Mouse (Mus musculus) testis, adult 2 months (tissue): Measurements from ENCODE around the gene Col19a1. TPM values are rescaled to one million over a fixed set of nuclear protein-coding genes. Genes with fewer than 3 reads are reported as not detected.

Experiments used
- H3K27ac ChIP-seq: fragments of 200-500 bp; 2 replicates; pipeline ENCODE4 v1.5.1; 2012; ENCODE audit warnings: low read depth, low read length; ENCODE audit not compliant: control insufficient read depth, insufficient read depth
- H3K27me3 ChIP-seq: fragments of 200-500 bp; 2 replicates; pipeline ENCODE4 v1.6.1; 2012; ENCODE audit warnings: mild to moderate bottlenecking, low read length, moderate library complexity; ENCODE audit not compliant: control insufficient read depth, insufficient read depth
- H3K36me3 ChIP-seq: fragments of 200-500 bp; 2 replicates; pipeline ENCODE4 v1.6.1; 2012; ENCODE audit warnings: mild to moderate bottlenecking, low read length; ENCODE audit not compliant: control insufficient read depth, insufficient read depth
- H3K4me1 ChIP-seq: fragments of 200-500 bp; 2 replicates; pipeline ENCODE4 v1.6.1; 2012; ENCODE audit warnings: low read length; ENCODE audit not compliant: control insufficient read depth, insufficient read depth
- H3K4me3 ChIP-seq: fragments of 200-500 bp; 2 replicates; pipeline ENCODE4 v1.5.1; 2012; ENCODE audit warnings: low read depth, mild to moderate bottlenecking, low read length, moderate library complexity, mixed read lengths; ENCODE audit not compliant: control insufficient read depth
- CTCF ChIP-seq: fragments of 200-500 bp; IDR thresholded peaks from 2 replicates; pipeline ENCODE4 v1.5.1; 2012; ENCODE audit warnings: low read depth, mild to moderate bottlenecking, inconsistent platforms, low read length, moderate library complexity; ENCODE audit not compliant: control insufficient read depth, insufficient read depth, insufficient replicate concordance
- POLR2A ChIP-seq: fragments of 200-500 bp; IDR thresholded peaks from 2 replicates; pipeline ENCODE4 v1.6.1; 2012; ENCODE audit warnings: low read depth, mild to moderate bottlenecking, inconsistent platforms, low read length, moderate library complexity; ENCODE audit not compliant: control insufficient read depth
- polyA plus RNA-seq: library from polyadenylated mRNA; depleted of rRNA; stranded (reverse); fragments of >200 nt; gene quantifications from 2 replicates; pipeline ENCODE4 v1.2.3, GENCODE M21; 2012; rRNA removed

Gene Col19a1
- polyA plus RNA-seq, 1 experiment = 0.69 TPM

GRCm38 (mm10) chr1:24225825-24226526 lies 361.3 kb downstream of the Col19a1 start:
- Histone ChIP-seq H3K4me1 (no peaks in the 10 kb centered on the region), H3K27ac (no peak overlapping the region), H3K27me3 (no peaks in the 10 kb centered on the region), H3K4me3 (no peak overlapping the region), H3K36me3 (no peaks in the 10 kb centered on the region)
- TF ChIP-seq POLR2A (no peak), CTCF (no peak)

GRCm38 (mm10) chr1:24222981-24223612 lies 364.2 kb downstream of the Col19a1 start:
- Histone ChIP-seq H3K27ac (no peak overlapping the region), H3K27me3 (no peaks in the 10 kb centered on the region), H3K4me3 (no peak overlapping the region), H3K4me1 (no peaks in the 10 kb centered on the region; the same call in none of the 2 replicates), H3K36me3 (no peaks in the 10 kb centered on the region)
- TF ChIP-seq CTCF = no peak
- TF ChIP-seq POLR2A = no peak

- TF ChIP-seq POLR2A = no peak
- no peak for TF ChIP-seq CTCF
- H3K4me1 ChIP-seq = no peaks in the 10 kb centered on the region; the same call in none of the 2 replicates
- no peak overlapping the region for H3K27ac ChIP-seq
- no peak overlapping the region for H3K4me3 ChIP-seq
- H3K27me3 ChIP-seq = no peaks in the 10 kb centered on the region
- H3K36me3 ChIP-seq = no peaks in the 10 kb centered on the region
Measured at GRCm38 (mm10) chr1:24222231-24222630, 365.0 kb downstream of the Col19a1 start.

- Histone ChIP-seq H3K4me3 (peak overlapping the region; percentile 69), H3K27me3 (no peaks in the 10 kb centered on the region), H3K27ac (no peak overlapping the region), H3K4me1 (no peaks in the 10 kb centered on the region; the same call in none of the 2 replicates), H3K36me3 (no peaks in the 10 kb centered on the region)
- TF ChIP-seq POLR2A = no peak
- no peak for TF ChIP-seq CTCF
Measured at GRCm38 (mm10) chr1:24219041-24219440, 368.2 kb downstream of the Col19a1 start.

Other genes with a start within 250 kb of the Col19a1 start
- 60.3 and 73.9 TPM in 2 replicates for gene Lmbrd1, start 91.2 kb upstream of the Col19a1 start, polyA plus RNA-seq